Mouse (Mus musculus): ENCODE data around the gene Nkd1. TPM values are rescaled to one million over a fixed set of nuclear protein-coding genes. Genes with fewer than 3 reads are reported as not detected.

The Nkd1 gene
- polyA plus RNA-seq, 1 experiment: 2.1 TPM

GRCm38 (mm10) chr8:88570293-88570998 is 49.3 kb downstream of the Nkd1 start:
- Histone ChIP-seq H3K9ac (ENCODE audit: low read depth, poor library complexity, severe bottlenecking) (no peak overlapping the region), H3K4me3 (ENCODE audit: low read depth, low read length) (no peak overlapping the region), H3K4me1 (ENCODE audit: control insufficient read depth, insufficient read depth, low read length) (no peaks in the 10 kb centered on the region), H3K27ac (ENCODE audit: insufficient read depth, low read length) (no peak overlapping the region), H3K36me3 (ENCODE audit: control insufficient read depth, insufficient read depth, low read length, poor library complexity, severe bottlenecking) (no peaks in the 10 kb centered on the region), H3K9me3 (replicated peaks; ENCODE audit: control insufficient read depth, insufficient read depth, low read length, poor library complexity, severe bottlenecking) (no peaks in the 10 kb centered on the region), H3K27me3 (ENCODE audit: control insufficient read depth, insufficient read depth, low read length, poor library complexity, severe bottlenecking) (no peaks in the 10 kb centered on the region)
- no peak for TF ChIP-seq POLR2A (IDR thresholded peaks at IDR 0.05; ENCODE audit: insufficient read depth, low read length)
- no peak for TF ChIP-seq CTCF (IDR thresholded peaks at IDR 0.05; ENCODE audit: low read depth, low read length)
- TF ChIP-seq EP300 (IDR thresholded peaks at IDR 0.05; ENCODE audit: insufficient read depth, low read depth, low read length): no peak

GRCm38 (mm10) chr8:88571434-88572184 is 50.5 kb downstream of the Nkd1 start:
- Histone ChIP-seq H3K36me3 (ENCODE audit: control insufficient read depth, insufficient read depth, low read length, poor library complexity, severe bottlenecking) (no peaks in the 10 kb centered on the region), H3K4me1 (ENCODE audit: control insufficient read depth, insufficient read depth, low read length) (no peaks in the 10 kb centered on the region), H3K27ac (ENCODE audit: insufficient read depth, low read length) (no peak overlapping the region), H3K9me3 (replicated peaks; ENCODE audit: control insufficient read depth, insufficient read depth, low read length, poor library complexity, severe bottlenecking) (no peaks in the 10 kb centered on the region), H3K27me3 (ENCODE audit: control insufficient read depth, insufficient read depth, low read length, poor library complexity, severe bottlenecking) (no peaks in the 10 kb centered on the region), H3K4me3 (ENCODE audit: low read depth, low read length) (no peak overlapping the region), H3K9ac (ENCODE audit: low read depth, poor library complexity, severe bottlenecking) (no peak overlapping the region)
- no peak for TF ChIP-seq CTCF (IDR thresholded peaks at IDR 0.05; ENCODE audit: low read depth, low read length)
- no peak for TF ChIP-seq POLR2A (IDR thresholded peaks at IDR 0.05; ENCODE audit: insufficient read depth, low read length)
- no peak for TF ChIP-seq EP300 (IDR thresholded peaks at IDR 0.05; ENCODE audit: insufficient read depth, low read depth, low read length)

GRCm38 (mm10) chr8:88572185-88572909 is 51.2 kb downstream of the Nkd1 start:
- Histone ChIP-seq H3K27ac (ENCODE audit: insufficient read depth, low read length) (no peak overlapping the region), H3K9me3 (replicated peaks; ENCODE audit: control insufficient read depth, insufficient read depth, low read length, poor library complexity, severe bottlenecking) (no peaks in the 10 kb centered on the region), H3K9ac (ENCODE audit: low read depth, poor library complexity, severe bottlenecking) (no peak overlapping the region), H3K4me3 (ENCODE audit: low read depth, low read length) (no peak overlapping the region), H3K27me3 (ENCODE audit: control insufficient read depth, insufficient read depth, low read length, poor library complexity, severe bottlenecking) (no peaks in the 10 kb centered on the region), H3K4me1 (ENCODE audit: control insufficient read depth, insufficient read depth, low read length) (no peaks in the 10 kb centered on the region), H3K36me3 (ENCODE audit: control insufficient read depth, insufficient read depth, low read length, poor library complexity, severe bottlenecking) (no peaks in the 10 kb centered on the region)
- no peak for TF ChIP-seq POLR2A (IDR thresholded peaks at IDR 0.05; ENCODE audit: insufficient read depth, low read length)
- no peak for TF ChIP-seq EP300 (IDR thresholded peaks at IDR 0.05; ENCODE audit: insufficient read depth, low read depth, low read length)
- no peak for TF ChIP-seq CTCF (IDR thresholded peaks at IDR 0.05; ENCODE audit: low read depth, low read length)

GRCm38 (mm10) chr8:88572941-88573645 is 51.9 kb downstream of the Nkd1 start:
- Histone ChIP-seq H3K27me3 (ENCODE audit: control insufficient read depth, insufficient read depth, low read length, poor library complexity, severe bottlenecking) (no peaks in the 10 kb centered on the region), H3K4me3 (ENCODE audit: low read depth, low read length) (no peak overlapping the region), H3K4me1 (ENCODE audit: control insufficient read depth, insufficient read depth, low read length) (no peaks in the 10 kb centered on the region)

GRCm38 (mm10) chr8:88574975-88575374 is 53.8 kb downstream of the Nkd1 start:
- no peak overlapping the region for H3K4me3 ChIP-seq (ENCODE audit: low read depth, low read length)
- H3K36me3 ChIP-seq (ENCODE audit: control insufficient read depth, insufficient read depth, low read length, poor library complexity, severe bottlenecking): no peaks in the 10 kb centered on the region
- no peak overlapping the region for H3K27ac ChIP-seq (ENCODE audit: insufficient read depth, low read length)
- no peaks in the 10 kb centered on the region for H3K4me1 ChIP-seq (ENCODE audit: control insufficient read depth, insufficient read depth, low read length)
- no peak overlapping the region for H3K9ac ChIP-seq (ENCODE audit: low read depth, poor library complexity, severe bottlenecking)
- TF ChIP-seq EP300 (IDR thresholded peaks at IDR 0.05; ENCODE audit: insufficient read depth, low read depth, low read length) (no peak), POLR2A (IDR thresholded peaks at IDR 0.05; ENCODE audit: insufficient read depth, low read length) (no peak), CTCF (IDR thresholded peaks at IDR 0.05; ENCODE audit: low read depth, low read length) (no peak)
- H3K27me3 ChIP-seq (ENCODE audit: control insufficient read depth, insufficient read depth, low read length, poor library complexity, severe bottlenecking): no peaks in the 10 kb centered on the region
- no peaks in the 10 kb centered on the region for H3K9me3 ChIP-seq (replicated peaks; ENCODE audit: control insufficient read depth, insufficient read depth, low read length, poor library complexity, severe bottlenecking)

More at GRCm38 (mm10) chr8:88572941-88573645, 51.9 kb downstream of the Nkd1 start:
- Histone ChIP-seq H3K9ac (ENCODE audit: low read depth, poor library complexity, severe bottlenecking) (no peak overlapping the region), H3K9me3 (replicated peaks; ENCODE audit: control insufficient read depth, insufficient read depth, low read length, poor library complexity, severe bottlenecking) (no peaks in the 10 kb centered on the region), H3K36me3 (ENCODE audit: control insufficient read depth, insufficient read depth, low read length, poor library complexity, severe bottlenecking) (no peaks in the 10 kb centered on the region), H3K27ac (ENCODE audit: insufficient read depth, low read length) (no peak overlapping the region)
- no peak for TF ChIP-seq EP300 (IDR thresholded peaks at IDR 0.05; ENCODE audit: insufficient read depth, low read depth, low read length)
- TF ChIP-seq CTCF (IDR thresholded peaks at IDR 0.05; ENCODE audit: low read depth, low read length): no peak
- TF ChIP-seq POLR2A (IDR thresholded peaks at IDR 0.05; ENCODE audit: insufficient read depth, low read length): no peak
